Mouse (Mus musculus) C2C12 (cell line): ENCODE results near the gene Osgepl1.

Experiments
- CTCF ChIP-seq: IDR thresholded peaks from one replicate; pipeline ENCODE4 v1.5.1; 2011; ENCODE audit not compliant: control insufficient read depth, insufficient read depth, insufficient read length
- FOSL1 ChIP-seq: IDR thresholded peaks from one replicate; pipeline ENCODE4 v1.8.0; 2011; ENCODE audit warnings: mild to moderate bottlenecking, low read length; ENCODE audit not compliant: poor library complexity, insufficient read depth, severe bottlenecking
- MAX ChIP-seq: IDR thresholded peaks from one replicate; pipeline ENCODE4 v1.6.1; 2011; ENCODE audit warnings: mild to moderate bottlenecking, control low read depth
- MYOD1 ChIP-seq: IDR thresholded peaks from one replicate; pipeline ENCODE4 v1.6.1; 2011; ENCODE audit warnings: low read depth; ENCODE audit not compliant: control insufficient read depth, insufficient read length

- peak; percentile 66 for TF ChIP-seq MAX
- TF ChIP-seq CTCF, result no peak
- TF ChIP-seq FOSL1, result no peak
- no peak for TF ChIP-seq MYOD1
Observed at GRCm38 (mm10) chr1:53352327-53353261, 39.2 kb downstream of the Osgepl1 start, which contains the start of the genes Asdurf, Gm28551 and Asnsd1.
